Mouse (Mus musculus) 416B (cell line): Measurements from ENCODE around the gene Nlrp2.

ENCODE experiments used
- DNase-seq: peaks from one replicate; pipeline ENCODE4 v3.0.0; 2011; ENCODE audit warnings: low read depth

Nlrp2 gene

GRCm38 (mm10) chr7:5350935-5351334, at the start of gene Nlrp2:
Gene Nlrp2, minus strand, starts transcription at chr7:5351035.
- DNase-seq: no peak

- no peak for DNase-seq
Measured at GRCm38 (mm10) chr7:5366724-5367123, 15.9 kb upstream of the Nlrp2 start.

GRCm38 (mm10) chr7:5363599-5363998, 12.8 kb upstream of the Nlrp2 start:
- DNase-seq: peak; percentile 47

- DNase-seq: no peak
Measured at GRCm38 (mm10) chr7:5350237-5350636, 598 bp downstream of the Nlrp2 start, which contains the start of gene Gm5065. Gene Gm5065, plus strand, starts transcription at chr7:5350537.

- no peak for DNase-seq
Measured at GRCm38 (mm10) chr7:5327511-5327910, 23.3 kb downstream of the Nlrp2 start.

DNA sequence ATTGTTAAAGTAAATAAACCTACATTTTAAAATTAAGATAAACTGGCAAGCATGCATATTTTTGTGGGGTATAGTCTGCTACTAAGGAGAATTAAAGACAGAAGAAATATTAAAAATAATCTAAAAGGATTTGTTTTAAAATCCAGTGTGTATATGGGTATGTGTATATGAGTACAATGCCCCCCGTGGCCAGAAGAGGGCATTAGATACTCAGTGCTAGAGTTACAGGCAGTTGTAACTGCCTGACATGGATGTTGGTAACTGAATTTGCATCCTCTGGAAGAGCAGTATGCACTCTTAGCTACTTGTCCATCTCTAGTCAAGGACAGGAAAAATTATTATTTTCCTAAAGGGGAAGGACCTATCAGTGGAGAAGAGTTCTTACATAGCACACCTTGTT, 62.6 kb downstream of the Nlrp2 start:
- peak; percentile 32 for DNase-seq

- no peak for DNase-seq
Measured at GRCm38 (mm10) chr7:5263051-5263450, 87.8 kb downstream of the Nlrp2 start.
